Mouse (Mus musculus) induced T-regulatory cell, adult 2 months (primary cell): ENCODE results near the gene Olfr282.
A peak's percentile ranks its signal among the peaks of the same experiment; 100 is the strongest.
"Not testable (repeated sequence)": the region's sequence is repeated elsewhere in the genome, so short reads cannot be mapped to it uniquely, and the experiment has no call there.

Source experiments
- DNase-seq: peaks from one replicate; pipeline ENCODE4 v3.0.0-alpha.2; 2012; ENCODE audit warnings: low read depth

Gene Olfr282

GRCm38 (mm10) chr15:98430925-98431324 is at the start of gene Olfr282:
Gene Olfr282 (plus strand): TSS chr15:98431225.
- DNase-seq: not testable (repeated sequence)

GRCm38 (mm10) chr15:98387621-98388020 is 43.4 kb upstream of the Olfr282 start:
- DNase-seq: no peak

GRCm38 (mm10) chr15:98389796-98390195 is 41.2 kb upstream of the Olfr282 start:
- peak; percentile 55 for DNase-seq

- DNase-seq: no peak
These were observed 39.7 kb upstream of the Olfr282 start for GRCm38 (mm10) chr15:98391081-98391902.

- DNase-seq: no peak
These were observed 39.2 kb upstream of the Olfr282 start for GRCm38 (mm10) chr15:98391903-98392187.

GRCm38 (mm10) chr15:98397136-98397535 is 33.9 kb upstream of the Olfr282 start:
- DNase-seq: no peak

- no peak for DNase-seq
These were observed 28.7 kb upstream of the Olfr282 start for GRCm38 (mm10) chr15:98402356-98402755.

- peak; percentile 21 for DNase-seq
These were observed 22.5 kb upstream of the Olfr282 start for GRCm38 (mm10) chr15:98408406-98409060.

- no peak for DNase-seq
These were observed 21.4 kb upstream of the Olfr282 start for GRCm38 (mm10) chr15:98409635-98410034.

GRCm38 (mm10) chr15:98410249-98410648 is 20.8 kb upstream of the Olfr282 start:
- DNase-seq: no peak

- DNase-seq: no peak
These were observed 15.0 kb upstream of the Olfr282 start for GRCm38 (mm10) chr15:98415996-98416395.

GRCm38 (mm10) chr15:98416802-98417201 is 14.2 kb upstream of the Olfr282 start:
- not testable (repeated sequence) for DNase-seq

GRCm38 (mm10) chr15:98417285-98417684 is 13.7 kb upstream of the Olfr282 start:
- peak; percentile 42 for DNase-seq

GRCm38 (mm10) chr15:98418096-98418495 is 12.9 kb upstream of the Olfr282 start:
- no peak for DNase-seq

GRCm38 (mm10) chr15:98420897-98421296 is 10.1 kb upstream of the Olfr282 start:
- DNase-seq: no peak

- no peak for DNase-seq
These were observed 6.7 kb upstream of the Olfr282 start for GRCm38 (mm10) chr15:98424326-98424725.

- no peak for DNase-seq
These were observed 6.3 kb upstream of the Olfr282 start for GRCm38 (mm10) chr15:98424753-98425152.

GRCm38 (mm10) chr15:98425188-98425587 is 5.8 kb upstream of the Olfr282 start:
- no peak for DNase-seq

GRCm38 (mm10) chr15:98444561-98444960 is 13.5 kb downstream of the Olfr282 start:
- no peak for DNase-seq

GRCm38 (mm10) chr15:98448521-98448920 is 17.5 kb downstream of the Olfr282 start:
- no peak for DNase-seq

GRCm38 (mm10) chr15:98452288-98452687 is 21.3 kb downstream of the Olfr282 start, which contains the start of gene Olfr281:
Gene Olfr281 (plus strand): TSS chr15:98452588.
- no peak for DNase-seq

- DNase-seq: no peak
These were observed 38.6 kb downstream of the Olfr282 start, which contains the start of gene OR5BS1P for GRCm38 (mm10) chr15:98469596-98469995. Gene OR5BS1P (plus strand): TSS chr15:98469896.

GRCm38 (mm10) chr15:98471539-98471938 is 40.5 kb downstream of the Olfr282 start:
- DNase-seq: no peak
